Mouse (Mus musculus) urinary bladder, postnatal 14 days (tissue): ENCODE results near the gene Lgi2.
A peak's percentile ranks its signal among the peaks of the same experiment; 100 is the strongest.

ENCODE experiments used
- DNase-seq: peaks from one replicate; pipeline ENCODE4 v3.0.0; 2021; ENCODE audit warnings: low spot score

Lgi2 gene

DNA sequence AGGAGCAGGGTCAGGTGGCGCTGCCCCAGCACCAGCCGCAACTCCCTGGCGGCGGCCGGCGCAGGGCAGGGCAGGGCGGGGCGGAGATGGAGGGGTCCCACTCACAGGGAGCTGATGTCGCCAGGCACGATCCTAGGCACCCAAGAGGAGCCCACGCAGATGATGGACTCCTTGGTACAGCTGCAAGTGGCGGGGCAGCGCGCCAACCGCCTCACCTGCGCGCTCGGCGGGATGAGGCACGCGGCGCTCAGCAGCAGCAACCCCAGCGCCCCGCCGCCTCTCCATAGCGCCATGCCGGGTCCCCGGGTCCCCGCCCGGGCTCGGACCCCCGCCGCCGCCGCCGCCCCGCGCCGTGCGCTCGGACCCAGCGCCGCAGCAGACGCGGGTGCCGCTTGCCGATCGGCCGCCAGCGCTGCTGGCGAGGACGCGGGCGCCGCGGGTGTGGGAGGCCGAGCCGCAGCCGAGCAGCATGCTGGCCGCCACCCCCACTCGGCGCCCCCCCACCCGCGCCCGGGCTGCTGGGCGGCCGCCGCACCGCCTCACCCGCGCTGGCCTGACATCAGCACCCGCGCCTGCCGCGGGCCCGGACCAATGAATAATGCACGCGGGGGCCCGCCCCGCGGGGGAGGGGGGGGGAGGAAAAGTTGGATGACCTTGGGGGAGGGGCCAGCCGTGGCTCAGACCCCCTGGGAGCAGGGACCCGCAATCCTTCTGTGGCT lies at the start of gene Lgi2:
Lgi2 (minus strand) TSS at position 650 of the 719 bp plus-strand sequence.
- peak; percentile 16 for DNase-seq

DNA sequence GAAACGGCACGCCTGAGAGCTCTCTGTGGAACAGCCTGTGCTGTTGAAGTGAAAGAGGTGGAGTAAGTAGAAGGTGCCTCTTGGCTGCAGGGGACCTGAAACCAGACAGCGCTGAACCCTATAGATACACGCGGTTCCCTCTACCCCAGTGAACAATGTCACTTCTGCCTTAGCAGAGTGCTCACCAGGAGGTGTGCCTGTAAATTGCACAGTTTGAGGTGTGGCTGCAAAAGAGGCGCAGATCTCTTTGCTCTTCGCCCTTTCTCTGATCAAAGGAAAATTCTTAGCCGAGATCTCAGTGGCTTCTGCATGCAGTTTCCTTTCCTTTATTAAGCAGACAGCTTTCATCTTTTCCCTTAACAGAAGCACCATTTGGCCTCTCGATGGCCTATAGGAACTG lies 49.2 kb upstream of the Lgi2 start:
- no peak for DNase-seq

DNA sequence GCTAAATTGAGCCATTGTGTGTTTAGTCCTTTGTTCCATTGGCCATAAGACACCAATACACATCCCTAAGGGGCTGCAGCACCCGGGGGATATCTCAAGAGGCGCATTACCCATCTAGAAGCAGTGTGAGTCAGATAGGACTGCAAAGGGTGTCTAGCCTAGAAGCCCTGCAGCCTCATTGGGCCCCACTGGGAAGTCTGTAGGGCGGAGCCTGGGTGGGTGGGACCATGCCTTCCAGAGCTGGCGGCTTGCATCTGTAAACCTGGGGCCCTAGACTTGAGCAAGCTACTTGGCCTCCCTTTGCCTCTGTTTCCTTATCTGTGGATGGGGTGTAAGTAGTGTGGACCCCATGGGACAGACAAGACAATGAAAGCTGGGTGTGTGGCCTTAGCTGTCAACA lies 48.4 kb upstream of the Lgi2 start:
- DNase-seq, result no peak

DNA sequence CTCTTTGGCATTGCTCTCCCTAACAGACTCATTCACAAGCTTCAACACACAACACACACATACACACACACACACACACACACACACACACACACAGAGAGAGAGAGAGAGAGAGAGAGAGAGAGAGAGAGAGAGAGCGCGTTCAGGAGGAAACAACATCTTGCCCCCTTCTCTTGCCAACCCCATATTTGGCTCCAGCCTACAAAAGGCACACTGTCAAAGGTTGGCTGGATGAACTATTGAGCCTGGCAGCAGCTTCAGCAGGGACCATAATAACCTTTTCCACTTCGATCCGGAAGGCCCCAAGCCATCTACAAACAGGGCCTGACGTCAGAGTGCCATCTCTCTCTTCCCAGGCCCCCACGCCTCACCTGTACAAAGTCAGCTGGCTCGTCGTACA lies 46.5 kb upstream of the Lgi2 start:
- DNase-seq, result no peak

DNA sequence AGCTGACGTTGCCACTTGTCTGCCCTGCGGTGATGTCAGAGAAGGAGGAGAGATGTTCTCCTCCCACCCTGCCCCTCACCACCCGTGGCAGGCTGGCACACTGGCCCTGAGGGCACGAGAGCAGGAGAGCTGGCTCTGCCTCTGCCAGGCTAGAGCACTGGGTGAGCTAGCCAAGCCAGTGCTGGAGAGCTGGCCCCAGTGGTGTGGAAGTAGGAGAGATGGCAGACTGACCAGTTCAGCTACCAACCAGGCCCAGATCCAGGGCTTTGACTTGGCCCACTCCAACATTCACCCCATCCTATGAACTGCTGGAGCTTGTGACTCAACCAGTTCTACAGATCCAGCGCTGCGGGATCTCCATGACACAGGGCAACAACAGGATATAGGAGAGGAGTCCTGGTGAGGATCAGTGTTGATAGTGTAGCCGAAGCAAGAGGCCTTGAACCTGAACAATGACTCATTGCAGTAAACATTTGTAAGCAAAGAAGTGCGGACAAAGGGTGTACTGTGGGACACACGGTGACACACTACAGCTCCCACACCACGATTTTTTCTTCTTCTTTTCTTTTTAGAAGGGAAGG lies 45.1 kb upstream of the Lgi2 start:
- peak; percentile 24 for DNase-seq

DNA sequence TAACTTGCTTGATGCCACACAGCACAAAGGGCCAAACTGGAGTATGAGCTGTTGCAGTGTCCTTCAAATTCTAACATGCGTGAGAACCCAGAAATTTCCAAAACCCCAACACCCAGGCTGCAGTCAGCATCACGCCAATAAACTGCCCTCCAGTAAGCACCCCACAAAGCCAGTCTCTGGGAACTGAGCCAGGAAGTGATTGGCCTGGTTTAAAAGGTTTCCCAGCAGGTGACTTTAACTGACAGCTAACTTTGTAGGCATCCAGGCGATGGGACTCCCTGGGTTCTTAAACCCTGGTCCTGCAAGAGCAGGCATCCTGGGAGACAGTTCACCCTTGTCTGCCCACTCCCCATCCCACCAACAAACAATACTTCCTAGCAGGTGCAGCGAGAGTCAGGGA lies 44.0 kb upstream of the Lgi2 start:
- no peak for DNase-seq

DNA sequence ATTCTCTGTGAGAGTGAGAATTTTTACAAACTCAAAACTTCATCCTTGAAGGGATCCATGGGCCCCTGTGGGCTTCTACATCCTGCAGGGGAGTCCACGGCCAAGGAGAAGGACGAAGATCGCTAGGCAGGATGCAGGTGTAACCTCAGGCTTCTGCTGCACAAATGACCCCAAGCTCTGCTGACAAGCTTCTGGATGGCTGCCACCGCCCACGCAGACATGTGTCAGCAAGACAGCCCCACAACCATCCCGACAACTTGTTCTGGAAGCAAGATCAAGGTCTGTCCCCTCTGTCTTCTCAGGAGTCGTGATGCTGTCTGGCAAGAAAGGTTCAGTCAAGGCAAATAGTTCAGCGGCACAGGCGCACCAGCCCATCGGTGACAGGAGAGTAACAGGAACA lies 43.4 kb upstream of the Lgi2 start:
- peak; percentile 23 for DNase-seq

DNA sequence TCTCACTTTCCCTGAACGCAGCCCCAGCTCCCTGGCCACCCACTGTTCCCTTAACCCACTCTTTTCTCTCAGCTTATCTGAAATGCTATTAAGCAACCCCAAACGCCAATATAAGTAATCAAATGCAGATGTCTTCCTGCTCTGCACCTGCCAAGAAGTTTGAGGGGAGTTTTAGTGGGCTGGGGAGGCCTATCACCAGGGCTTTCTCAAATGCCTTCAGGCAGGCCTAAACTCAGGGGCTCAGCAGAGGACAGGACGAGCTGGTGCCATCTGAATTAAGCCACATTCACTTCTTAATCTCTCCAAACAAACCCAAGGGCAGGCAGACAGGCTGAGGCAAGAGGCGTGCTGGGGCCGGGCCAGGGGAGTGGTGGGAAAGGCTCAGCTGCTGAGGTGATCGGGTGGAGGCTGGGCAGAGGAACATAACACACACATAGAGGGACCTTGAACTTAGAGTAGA lies 38.4 kb upstream of the Lgi2 start:
- peak; percentile 45 for DNase-seq

DNA sequence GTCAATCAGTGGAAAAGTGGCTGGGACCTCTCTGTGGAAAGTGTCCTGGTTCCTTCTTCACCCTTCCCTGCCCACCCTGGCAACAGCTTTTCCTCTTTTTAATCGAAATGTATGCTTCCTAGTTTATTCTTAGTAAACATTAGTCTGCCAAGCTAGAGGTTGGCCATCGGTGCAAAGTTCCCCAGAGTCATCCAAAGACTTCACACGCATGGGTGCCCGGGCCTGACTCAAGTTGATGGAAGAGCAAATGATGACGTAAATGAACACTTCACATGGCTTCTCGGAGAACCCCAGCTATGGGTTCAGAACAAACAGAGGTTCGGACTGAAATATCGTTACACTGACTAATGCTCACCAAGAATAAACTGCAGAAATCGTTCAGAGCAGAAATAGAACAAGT lies 24.4 kb upstream of the Lgi2 start:
- no peak for DNase-seq

DNA sequence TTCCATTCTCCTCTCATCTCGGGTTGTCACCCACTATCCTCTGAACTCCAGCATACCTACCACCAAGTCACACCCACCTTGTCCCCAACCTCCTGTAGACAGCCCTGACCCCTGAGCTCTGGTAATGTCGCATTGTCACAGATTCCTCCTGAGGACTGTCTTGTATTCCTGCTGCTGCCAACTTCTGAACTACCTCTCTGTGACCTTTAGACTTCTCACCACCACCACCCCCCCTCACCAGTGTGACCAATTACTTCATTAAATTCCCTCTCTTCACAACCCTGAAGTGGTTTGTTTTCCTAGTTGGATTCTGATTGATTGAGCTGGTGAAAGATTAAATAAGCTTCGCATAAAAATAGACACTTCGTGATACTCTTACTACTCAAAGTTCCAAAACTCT lies 22.4 kb upstream of the Lgi2 start:
- DNase-seq, result no peak

DNA sequence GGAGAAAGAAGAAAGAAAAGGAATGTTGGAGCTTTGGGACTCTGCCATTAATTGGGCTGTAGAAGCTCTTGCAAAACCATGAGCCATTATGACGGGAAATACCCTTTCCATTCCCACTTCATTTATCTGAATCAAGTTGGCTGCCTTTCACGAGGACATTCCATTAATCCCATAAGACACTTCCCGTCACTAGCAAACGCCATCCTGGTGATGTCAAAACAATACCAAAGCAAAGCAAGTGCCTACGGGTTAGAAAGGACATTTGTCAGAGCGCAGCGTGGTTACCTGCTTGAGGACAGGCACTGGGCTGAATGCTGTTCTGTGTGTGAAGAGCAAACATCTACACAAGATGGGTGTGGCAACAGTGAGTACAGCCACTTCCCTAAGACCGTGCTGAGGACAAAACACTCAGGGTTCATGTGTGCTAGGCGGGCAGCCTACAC lies 21.1 kb upstream of the Lgi2 start:
- no peak for DNase-seq

DNA sequence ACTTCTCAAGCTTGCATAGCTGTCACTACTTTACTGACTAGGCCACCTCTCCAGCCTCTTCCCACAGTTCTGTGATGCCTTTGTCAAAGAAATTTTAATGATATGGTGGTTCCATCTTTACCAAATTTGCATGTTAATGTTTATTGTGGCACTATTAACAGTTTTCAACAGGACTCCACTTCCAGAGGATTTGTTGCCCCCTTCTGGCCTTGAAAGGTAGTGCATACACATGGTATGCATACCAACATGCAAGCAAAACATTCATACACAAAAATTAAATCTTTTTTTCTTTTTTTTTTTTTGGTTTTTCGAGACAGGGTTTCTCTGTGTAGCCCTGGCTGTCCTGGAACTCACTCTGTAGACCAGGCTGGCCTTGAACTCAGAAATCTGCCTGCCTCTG lies 6.3 kb upstream of the Lgi2 start:
- DNase-seq, result no peak

DNA sequence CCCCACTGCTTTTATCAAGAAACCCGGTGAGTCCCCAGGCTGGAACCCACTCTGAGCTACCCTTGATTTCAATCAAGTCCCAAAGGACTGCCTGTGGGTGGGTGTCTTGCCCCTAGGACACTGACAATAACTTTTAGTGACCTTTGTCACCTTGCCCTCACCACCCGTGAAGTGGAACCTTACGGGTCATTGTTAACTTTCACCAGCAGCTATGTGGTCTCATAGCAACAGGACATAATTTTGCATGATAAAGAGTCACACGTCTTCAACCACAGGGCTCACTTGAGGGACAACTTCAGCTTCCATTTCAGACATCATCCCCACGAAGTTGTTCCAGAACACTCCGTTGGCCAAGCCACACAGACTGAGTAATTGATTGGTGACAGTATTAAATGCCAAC lies 4.5 kb upstream of the Lgi2 start:
- DNase-seq, result no peak

DNA sequence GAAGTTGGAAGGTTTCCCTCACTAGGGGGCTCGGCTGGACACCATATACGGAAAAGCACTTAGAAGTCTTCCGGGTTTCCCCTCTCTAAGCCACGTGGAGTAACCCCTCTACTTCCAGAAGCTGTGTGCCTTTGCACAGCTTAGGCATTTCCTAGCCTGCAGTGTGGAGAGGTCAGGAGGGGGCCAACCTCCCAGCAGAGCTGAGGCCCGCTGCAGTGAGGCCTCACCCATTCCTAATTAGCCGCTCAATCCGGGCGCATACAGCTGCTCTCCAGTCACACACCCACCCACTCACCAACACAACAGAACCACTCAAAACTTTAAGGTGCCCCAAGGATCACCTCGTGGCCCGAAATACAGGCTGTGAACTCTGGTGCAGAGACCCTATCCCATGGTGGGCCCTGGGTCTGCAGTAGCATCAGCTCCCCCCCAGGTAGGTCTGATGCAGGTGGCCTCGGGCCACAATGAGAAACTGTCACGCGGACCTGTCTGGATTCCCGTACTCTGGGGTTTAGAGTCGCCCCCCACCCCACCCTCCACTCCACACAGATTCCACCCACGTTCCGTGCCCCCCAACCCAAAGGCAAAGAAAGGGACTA lies 949 bp downstream of the Lgi2 start:
- no peak for DNase-seq

DNA sequence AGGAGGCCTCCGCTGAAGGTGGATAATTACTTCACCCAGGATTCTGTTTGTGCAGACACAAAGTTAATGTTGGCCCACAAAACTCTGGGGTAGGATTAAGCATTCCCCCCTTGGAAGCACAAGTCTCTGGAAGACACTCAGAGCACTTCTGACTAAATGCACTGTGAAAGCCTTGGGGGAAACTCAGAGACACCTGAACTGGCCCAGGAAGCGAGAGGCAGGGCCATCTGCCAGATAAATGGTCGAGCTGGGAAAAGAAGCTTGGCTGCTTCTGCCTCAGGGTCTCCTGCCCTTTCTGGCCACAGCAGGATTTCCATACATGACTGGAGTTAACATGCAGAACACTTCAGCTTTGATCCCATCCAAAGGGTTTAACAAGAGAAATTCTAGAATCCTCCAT lies 1.9 kb downstream of the Lgi2 start:
- no peak for DNase-seq

DNA sequence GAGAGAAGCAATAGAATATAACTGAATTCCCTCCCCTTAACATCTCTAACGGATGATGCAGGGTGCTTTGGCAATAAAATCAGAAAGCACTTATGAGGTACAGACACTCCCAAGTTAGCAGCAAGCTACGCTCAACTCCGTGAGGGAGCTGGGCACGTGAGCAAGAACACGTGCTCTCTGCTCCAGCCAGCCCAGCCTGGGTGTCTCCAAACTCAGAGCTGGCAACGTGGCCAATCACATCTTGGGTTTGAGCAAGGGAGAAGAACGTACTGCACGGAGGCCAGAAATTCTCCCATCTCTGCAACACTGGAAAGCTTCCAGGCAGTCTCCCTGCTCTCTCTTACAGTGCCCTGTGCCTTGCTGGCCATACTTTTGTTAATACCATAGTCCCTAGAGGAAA lies 6.0 kb downstream of the Lgi2 start:
- peak; percentile 37 for DNase-seq

DNA sequence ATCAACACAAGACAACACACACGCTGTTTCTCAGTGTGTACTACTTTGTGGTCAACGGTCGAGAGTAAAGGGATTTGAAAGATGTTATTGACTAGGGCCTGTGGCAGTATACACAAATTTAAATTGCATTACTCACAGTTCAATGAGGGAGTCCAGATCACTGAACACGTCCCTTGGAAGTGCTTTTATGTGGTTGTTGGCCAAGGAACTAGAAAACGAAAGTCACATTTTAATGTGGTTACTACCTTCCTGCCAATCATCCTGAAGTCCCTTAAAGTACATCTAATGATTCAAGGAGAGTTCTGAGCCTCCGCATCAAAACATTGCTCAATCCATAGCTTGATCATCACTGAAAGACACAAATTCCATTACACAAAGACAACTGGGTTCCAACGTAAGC lies 10.7 kb downstream of the Lgi2 start:
- DNase-seq, result no peak

DNA sequence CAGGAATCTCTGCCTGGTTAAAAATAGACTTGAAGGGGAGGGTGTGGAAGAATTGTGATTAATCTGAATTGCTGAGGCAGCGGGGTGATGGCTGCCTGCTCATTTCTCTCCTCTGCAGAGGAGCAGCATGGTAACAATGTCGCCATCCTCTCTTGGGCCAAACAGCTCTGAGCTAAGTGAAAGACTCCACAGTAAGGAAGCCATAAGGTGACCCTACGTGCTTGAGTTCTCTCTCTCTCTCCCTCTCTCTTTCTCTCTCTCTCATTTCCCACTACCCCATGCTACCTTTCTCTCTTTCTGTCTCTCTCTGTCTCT lies 15.0 kb downstream of the Lgi2 start:
- no peak for DNase-seq

DNA sequence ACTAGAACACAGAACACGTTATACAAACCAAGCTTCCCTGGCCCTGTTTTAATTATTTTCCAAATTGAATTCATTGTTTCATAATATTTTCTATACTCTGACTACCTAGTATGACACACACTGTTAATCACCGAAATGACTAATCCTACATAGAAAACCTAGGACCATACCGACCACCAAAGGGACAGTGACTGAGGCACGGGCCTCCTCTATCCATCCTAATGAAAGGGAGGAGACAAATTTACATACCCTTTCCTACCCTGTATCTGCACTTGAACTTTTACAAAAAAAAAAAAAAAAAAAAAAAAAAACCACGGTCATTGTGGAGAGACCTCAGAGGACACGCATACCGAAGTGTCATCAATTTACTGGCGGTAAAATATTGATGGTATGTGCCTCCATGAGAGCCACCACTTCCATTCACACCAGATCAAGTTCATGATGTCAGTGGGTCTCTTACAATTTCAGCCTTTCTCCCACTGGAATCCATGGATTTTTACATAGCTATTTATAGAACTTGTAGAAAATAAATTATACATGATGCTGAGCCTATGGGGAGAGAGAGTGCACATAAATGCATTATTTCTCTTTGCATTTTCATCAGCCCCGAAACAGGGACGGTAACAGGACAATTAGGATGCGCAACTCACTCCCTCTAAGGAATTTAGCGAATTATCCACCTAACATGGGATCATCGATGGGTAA lies 15.5 kb downstream of the Lgi2 start:
- DNase-seq, result no peak

DNA sequence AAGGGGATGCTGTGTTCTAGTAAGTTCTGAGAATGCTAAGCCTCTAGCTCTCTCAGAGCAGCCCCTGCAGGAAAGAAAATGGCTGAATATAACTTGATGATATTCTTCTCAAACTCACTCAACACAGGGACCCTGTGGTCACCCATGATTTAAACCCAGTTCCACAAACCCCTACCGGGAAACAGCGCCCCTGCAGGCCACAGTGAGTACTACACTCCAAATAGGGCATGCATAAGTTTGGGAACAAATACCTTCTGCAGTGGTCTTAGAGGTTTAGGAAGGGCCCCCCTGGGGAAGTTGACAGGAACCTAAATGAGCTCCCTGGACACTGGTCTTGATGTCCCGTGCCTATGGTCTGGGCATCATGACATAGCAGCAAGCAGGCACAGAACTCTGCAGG lies 19.3 kb downstream of the Lgi2 start:
- no peak for DNase-seq

DNA sequence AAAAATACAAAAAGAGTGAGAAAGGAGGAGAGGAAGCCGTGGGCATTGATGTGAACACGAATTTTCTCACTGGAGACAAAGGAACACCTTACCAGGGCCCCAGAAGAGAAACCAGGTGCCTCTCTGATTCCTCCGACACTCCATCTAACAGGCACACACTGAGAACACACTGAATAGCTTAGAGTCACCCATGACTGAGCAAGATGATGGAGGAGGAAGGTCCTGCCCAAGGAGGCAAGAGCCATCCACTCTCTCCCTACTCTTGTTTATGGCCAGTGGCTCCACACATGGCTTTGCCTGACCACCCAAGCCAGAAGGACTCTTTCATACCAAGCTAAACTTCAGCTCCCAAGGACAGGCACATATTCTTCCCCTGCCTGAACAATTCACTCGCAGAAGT lies 22.5 kb downstream of the Lgi2 start:
- no peak for DNase-seq

DNA sequence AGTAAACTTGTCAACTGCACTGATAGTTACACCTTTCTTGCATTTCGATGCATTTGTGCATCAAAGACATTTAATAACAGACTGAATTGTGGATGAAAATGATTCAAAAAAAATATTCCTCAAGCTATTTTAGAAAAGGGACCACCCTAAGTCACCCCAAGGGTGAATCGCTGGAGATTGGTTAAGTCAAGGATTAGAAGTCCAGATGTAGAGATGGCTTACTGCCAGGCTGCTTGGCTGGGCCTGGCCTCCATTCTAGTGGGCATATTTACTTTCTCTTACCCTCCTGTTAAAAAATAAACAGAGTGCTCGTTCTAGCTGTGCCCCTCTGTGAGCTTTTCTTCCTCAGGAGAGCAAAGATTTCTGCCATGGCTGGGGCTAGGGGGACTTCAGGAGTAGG lies 26.1 kb downstream of the Lgi2 start:
- no peak for DNase-seq

DNA sequence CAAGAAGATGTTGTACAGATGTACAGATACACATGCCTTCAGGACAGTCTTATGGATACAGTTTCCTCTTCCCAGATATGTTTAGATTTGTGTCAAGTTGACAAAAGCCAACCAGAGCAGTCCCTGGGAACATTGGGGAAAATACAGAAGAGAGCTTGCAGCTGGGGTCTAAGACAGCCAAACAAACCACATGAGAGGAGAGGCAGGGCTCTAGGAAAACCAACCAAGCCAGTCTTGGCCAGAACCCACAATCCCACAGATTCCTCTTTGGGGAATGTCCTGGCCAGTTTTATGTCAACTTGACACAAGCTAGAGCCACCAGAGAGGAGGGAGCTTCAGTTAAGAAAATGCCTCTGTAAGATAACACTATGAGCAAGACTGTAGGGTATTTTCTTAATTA lies 26.8 kb downstream of the Lgi2 start:
- DNase-seq, result no peak
